Mouse (Mus musculus): ENCODE results near the gene Faah. TPM values are rescaled to one million over a fixed set of nuclear protein-coding genes. Genes with fewer than 3 reads are reported as not detected.

Faah gene
- polyA plus RNA-seq, 1 experiment from 2014 or later: 4.7 TPM

Other genes starting within 250 kb of the Faah start
- 0.38 TPM in 1 of 2 replicates, not detected in the other for gene Tex38, start 236.9 kb downstream of the Faah start, polyA plus RNA-seq (2015; fragmentation: Nextera tagmentation; extraction: Ambion mirVana)
- gene Atpaf1, start 233.1 kb downstream of the Faah start, polyA plus RNA-seq (2015; fragmentation: Nextera tagmentation; extraction: Ambion mirVana): 31.1 and 35.8 TPM in 2 replicates
- 3.8 and 4.9 TPM in 2 replicates for gene Mob3c, start 189.8 kb downstream of the Faah start, polyA plus RNA-seq (2015; fragmentation: Nextera tagmentation; extraction: Ambion mirVana)
- gene Mknk1, start 178.7 kb downstream of the Faah start, polyA plus RNA-seq (2015; fragmentation: Nextera tagmentation; extraction: Ambion mirVana): 21.7 and 23.0 TPM in 2 replicates
- 0.09 TPM in 1 of 2 replicates, not detected in the other for gene Kncn, start 133.5 kb downstream of the Faah start, polyA plus RNA-seq (2015; fragmentation: Nextera tagmentation; extraction: Ambion mirVana)
- gene 6430628N08Rik, start 127.3 kb downstream of the Faah start, polyA plus RNA-seq (2015; fragmentation: Nextera tagmentation; extraction: Ambion mirVana): 0.25 TPM in 1 of 2 replicates, not detected in the other
- 0.09 and 0.11 TPM in 2 replicates for gene Dmbx1, start 78.0 kb downstream of the Faah start, polyA plus RNA-seq (2015; fragmentation: Nextera tagmentation; extraction: Ambion mirVana)
- 13.7 and 15.6 TPM in 2 replicates for gene Nsun4, start 36.0 kb upstream of the Faah start, polyA plus RNA-seq (2015; fragmentation: Nextera tagmentation; extraction: Ambion mirVana)
- 477 and 508 TPM in 2 replicates for gene Uqcrh, start 57.1 kb upstream of the Faah start, polyA plus RNA-seq (2015; fragmentation: Nextera tagmentation; extraction: Ambion mirVana)
- 54.3 and 59.7 TPM in 2 replicates for gene Lrrc41, start 57.3 kb upstream of the Faah start, polyA plus RNA-seq (2015; fragmentation: Nextera tagmentation; extraction: Ambion mirVana)
- 45.8 and 48.7 TPM in 2 replicates for gene Rad54l, start 105.8 kb upstream of the Faah start, polyA plus RNA-seq (2015; fragmentation: Nextera tagmentation; extraction: Ambion mirVana)
- gene Pomgnt1, start 105.9 kb upstream of the Faah start, polyA plus RNA-seq (2015; fragmentation: Nextera tagmentation; extraction: Ambion mirVana): 52.8 and 54.2 TPM in 2 replicates
- 2.0 and 2.3 TPM in 2 replicates for gene Lurap1, start 133.4 kb upstream of the Faah start, polyA plus RNA-seq (2015; fragmentation: Nextera tagmentation; extraction: Ambion mirVana)
- 0.22 TPM in 1 of 2 replicates, not detected in the other for gene Tspan1, start 149.7 kb upstream of the Faah start, polyA plus RNA-seq (2015; fragmentation: Nextera tagmentation; extraction: Ambion mirVana)
- gene 1700042G07Rik, start 155.4 kb upstream of the Faah start, polyA plus RNA-seq (2015; fragmentation: Nextera tagmentation; extraction: Ambion mirVana): not detected in 2 replicates
- not detected in 2 replicates for gene Gm49337, start 155.5 kb upstream of the Faah start, polyA plus RNA-seq (2015; fragmentation: Nextera tagmentation; extraction: Ambion mirVana)
- gene Pik3r3, start 203.7 kb upstream of the Faah start, polyA plus RNA-seq (2015; fragmentation: Nextera tagmentation; extraction: Ambion mirVana): 81.8 and 85.3 TPM in 2 replicates

Measured in forebrain, embryonic 13.5 days (tissue).